Mouse (Mus musculus) kidney, postnatal 14 days (tissue): ENCODE results near the gene Cpne7.
"Not testable (repeated sequence)": the region's sequence is repeated elsewhere in the genome, so short reads cannot be mapped to it uniquely, and the experiment has no call there.

Experiments used
- DNase-seq: peaks from one replicate; pipeline ENCODE4 v3.0.0; 2022; ENCODE audit warnings: mixed read lengths

Gene Cpne7

DNA sequence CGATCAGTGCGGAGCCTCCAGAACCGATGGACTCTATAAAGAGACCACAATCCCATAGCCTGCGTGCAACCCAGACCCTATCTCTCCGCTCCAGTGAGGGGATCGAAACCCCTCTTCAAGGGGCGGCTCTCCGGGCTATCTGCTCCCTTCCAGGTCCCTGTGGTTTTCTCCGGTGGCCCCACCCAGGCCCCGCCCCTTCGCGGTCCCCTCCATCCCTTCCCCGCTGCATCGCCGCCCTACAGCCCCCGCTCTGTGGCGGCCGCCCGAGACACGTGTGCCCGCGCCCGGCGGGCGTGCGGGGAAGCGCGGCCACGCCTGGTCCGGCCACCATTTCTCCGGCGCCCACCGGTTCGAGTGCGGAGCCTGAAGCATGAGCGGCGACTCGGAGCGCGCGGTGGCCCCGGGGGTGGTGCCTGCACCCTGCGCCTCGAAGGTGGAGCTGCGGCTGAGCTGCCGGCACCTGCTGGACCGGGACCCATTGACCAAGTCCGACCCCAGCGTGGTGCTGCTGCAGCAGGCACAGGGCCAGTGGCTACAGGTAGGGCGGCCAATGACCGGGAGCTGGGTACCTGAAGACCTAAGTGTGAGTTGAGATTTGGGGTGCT, at the start of gene Cpne7:
TSS of gene Cpne7 (plus strand) at position 248 of the 605 bp plus-strand sequence.
- DNase-seq, result no peak

- peak; percentile 29 for DNase-seq
These were observed 46.0 kb upstream of the Cpne7 start for GRCm38 (mm10) chr8:123071176-123071575.

DNA sequence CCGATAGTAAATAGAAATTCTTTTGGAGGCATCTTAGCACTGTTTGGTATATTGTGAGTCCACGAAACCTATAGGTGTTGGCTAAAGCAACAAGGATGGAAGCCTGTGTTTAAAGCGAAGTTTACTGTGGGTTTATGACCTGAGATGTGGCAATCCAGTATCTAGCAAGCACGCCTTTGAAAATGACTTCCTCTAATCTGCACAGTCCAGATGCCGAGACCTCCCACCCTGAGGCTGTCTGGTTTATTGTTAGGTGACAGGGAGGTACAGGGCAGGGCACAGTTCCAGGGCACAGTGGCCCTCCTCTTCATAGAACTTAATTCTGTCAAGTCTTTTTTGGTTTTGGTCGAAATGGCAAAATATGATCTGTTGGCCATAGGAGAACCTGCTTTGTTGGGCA, 40.0 kb upstream of the Cpne7 start:
- DNase-seq, result no peak

DNA sequence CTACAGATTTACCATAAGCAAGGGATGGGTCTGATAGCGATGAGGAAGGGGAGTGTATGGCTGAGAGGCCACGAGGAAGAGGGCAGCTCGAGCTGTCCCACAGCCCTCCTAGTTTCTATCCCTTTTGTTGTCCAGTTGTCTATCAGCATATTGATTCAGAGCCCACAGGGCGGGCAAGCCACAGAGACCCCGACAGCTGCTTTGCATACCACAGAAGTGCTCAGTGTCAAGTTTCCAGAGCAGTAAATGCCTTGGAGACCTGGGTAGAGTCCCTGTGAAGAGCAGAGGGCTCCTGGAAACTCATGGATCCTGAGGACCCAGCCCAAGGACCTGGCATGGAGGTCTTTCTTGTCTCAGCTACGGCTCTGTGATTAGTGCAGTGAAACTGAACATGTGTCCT, 34.2 kb upstream of the Cpne7 start:
- DNase-seq, result no peak

- no peak for DNase-seq
These were observed 33.6 kb upstream of the Cpne7 start for GRCm38 (mm10) chr8:123083610-123084009.

GRCm38 (mm10) chr8:123087289-123087688, 29.9 kb upstream of the Cpne7 start:
- DNase-seq, result no peak

DNA sequence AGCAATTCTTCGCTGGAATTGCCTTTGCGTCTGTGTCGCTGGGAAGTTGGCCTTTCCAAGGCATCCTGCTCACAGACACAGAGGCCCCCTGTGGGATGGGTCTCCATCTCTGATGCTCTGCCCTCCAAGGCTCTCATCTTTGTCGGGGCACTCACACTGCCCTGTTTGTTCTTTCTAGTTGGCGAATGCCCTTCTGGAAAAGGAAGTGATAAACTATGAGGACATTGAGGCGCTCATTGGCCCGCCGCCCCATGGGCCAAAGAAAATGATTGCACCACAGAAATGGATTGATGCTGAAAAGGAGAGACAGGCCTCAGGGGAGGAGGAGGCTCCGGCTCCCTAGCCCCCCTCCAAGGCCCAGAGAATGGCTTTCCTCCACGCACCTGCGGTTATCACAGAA, 20.0 kb upstream of the Cpne7 start:
- DNase-seq, result no peak

GRCm38 (mm10) chr8:123097786-123098584, 19.2 kb upstream of the Cpne7 start:
- peak; percentile 62 for DNase-seq

GRCm38 (mm10) chr8:123100288-123100687, 16.9 kb upstream of the Cpne7 start:
- peak; percentile 30 for DNase-seq

DNA sequence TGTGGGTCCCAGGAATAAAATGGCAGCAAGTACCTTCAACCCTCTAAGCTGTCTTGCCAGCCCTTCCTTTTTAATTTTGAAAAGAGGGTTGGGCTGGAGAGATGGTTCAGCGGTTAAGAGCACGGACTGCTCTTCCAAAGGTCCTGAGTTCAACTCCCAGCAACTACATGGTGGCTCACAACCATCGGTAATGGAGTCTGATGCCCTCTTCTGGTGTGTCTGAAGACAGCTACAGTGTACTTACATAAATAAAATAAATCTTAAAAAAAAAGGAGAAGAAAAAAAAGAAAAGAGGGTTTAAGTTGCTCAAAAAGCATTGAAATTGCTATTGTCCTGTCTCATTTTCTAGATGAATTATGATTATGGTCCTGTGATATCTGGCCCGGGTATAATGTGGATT, 15.9 kb upstream of the Cpne7 start:
- no peak for DNase-seq

DNA sequence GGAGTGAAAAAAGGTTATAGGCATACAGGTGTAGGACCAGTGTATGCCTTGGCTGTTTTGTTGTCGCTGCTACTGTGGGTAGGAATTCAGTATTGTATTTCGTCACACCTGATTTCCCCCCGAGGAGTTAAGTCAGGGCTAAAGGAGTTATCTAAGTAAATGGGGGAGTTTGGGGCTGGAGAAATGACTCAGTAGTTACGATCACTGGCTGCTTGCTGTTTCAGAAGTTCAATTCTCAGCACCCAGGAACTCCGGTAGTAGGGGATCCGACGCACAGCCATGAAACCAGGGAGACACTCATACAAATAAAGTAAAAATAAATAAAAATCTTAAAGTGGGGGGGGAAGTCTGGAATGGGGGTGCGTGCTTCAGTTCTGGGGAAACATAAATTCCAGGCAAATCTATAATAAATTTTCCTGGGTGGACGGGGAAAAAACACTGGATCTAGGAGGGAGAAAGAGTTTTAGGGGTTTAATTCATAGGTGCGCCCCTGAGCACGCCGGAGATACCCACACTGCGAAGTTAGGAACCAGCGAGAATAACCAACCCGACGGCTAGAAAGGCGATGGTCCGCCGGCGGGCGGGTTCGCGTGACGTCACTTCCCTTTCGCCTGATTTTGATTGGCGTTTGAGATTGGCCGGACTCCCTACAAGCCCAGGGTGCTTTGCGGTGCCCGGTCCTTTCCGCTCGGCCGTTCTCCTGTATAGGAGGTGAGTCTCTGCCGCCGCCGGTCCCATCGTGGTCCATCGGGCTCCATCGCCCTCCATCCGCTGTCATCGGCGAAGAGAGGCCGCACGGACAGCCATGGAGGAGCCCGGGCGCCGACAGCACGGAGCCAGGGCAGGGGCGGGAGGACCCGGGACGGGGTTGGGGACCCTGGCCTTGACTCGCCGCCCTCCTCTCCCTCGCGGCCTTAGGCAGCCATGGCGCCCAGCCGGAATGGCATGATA, 15.2 kb upstream of the Cpne7 start, which contains the start of gene Rpl13:
TSS of gene Rpl13 (plus strand) at position 616 of the 951 bp plus-strand sequence.
- DNase-seq, result peak; percentile 98

- not testable (repeated sequence) for DNase-seq
These were observed 14.3 kb upstream of the Cpne7 start for GRCm38 (mm10) chr8:123102855-123103254.

- DNase-seq, result no peak
These were observed 13.9 kb upstream of the Cpne7 start for GRCm38 (mm10) chr8:123103285-123103684.

DNA sequence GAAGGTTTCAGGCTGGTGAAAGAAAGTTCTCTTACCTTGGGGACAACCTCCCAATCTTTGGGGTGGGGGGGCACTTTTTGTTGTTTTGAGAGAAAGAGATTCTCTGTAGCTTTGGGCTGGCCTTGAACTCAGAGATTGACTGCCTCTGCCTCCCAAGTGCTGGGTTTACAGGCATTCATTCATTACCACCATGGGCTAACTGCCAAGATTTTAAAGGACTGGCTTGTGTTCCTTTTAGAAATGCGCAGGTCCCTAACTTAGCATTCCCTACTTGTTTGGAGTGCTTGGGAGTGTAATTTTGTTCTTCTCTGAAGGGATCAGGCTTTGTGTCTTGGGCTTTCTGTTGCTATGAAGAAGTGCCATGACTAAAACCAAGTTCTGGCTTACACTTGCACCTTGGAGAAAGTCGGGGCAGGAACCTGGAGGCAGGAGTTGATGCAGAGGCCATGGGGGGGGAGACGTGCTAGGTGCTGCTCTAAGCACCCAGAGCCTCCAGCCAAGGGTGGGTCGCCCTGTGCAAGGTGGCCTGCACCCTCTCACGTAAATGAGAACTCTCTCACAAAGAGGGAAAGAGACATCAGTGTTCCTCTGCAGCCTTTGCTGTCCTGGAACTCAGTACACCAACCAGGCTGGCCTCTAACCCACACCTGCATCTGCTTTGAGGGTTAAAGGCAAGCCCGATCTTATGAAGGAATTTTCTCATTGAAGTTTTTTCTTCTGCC, 13.0 kb upstream of the Cpne7 start:
- no peak for DNase-seq

DNA sequence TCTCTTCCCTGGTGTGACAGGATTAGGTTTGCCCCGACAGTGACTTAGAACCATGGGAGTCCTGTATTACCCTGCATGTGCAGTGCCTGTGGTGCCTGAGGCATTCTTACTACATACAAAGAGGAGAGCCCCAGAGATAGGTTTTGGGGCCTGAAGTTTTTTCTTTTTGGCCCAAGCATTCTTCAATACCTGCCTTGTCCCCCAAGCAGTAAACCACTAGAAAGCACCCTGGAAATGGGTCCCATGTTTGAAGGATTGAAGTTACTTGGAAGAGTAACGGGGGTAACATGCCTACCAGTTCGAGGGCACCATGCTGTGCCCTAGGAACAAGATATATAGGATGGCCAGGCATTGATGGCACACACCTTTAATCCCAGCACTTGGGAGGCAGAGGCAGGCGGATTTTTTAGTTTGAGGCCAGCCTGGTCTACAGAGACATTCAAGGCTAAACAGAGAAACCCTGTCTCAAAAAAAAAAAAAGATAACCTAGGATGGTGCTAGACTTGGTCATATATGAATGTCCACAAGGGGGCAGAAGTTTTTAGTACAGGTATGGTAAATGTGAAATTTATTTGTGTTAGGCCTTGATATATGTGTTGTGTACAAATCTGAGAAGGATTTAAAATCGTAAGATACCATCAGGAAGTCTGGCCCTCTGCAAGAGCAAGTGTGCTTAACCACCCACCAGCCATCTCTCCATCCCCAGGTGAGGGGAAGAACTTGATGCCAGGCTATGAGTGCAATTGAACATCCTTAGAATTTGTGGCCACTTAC, 11.4 kb upstream of the Cpne7 start:
- peak; percentile 34 for DNase-seq

DNA sequence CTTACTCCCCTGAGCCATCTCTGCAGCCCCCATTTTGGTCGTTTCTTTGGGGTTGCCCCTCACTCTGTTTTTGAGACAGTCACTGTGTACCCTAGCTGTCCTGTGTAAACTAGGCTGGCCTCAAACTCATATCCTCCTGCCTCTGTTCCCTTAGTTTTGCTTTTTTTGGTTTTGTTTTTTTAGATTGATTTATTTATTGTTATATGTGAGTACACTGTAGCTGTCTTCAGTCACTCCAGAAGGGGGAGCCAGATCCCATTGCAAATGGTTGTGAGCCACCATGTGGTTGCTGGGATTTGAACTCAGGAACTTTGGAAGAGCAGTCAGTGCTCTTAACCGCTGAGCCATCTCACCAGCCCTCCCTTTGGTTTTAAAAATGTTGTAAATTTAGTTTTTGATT, 10.6 kb upstream of the Cpne7 start:
- DNase-seq, result no peak

DNA sequence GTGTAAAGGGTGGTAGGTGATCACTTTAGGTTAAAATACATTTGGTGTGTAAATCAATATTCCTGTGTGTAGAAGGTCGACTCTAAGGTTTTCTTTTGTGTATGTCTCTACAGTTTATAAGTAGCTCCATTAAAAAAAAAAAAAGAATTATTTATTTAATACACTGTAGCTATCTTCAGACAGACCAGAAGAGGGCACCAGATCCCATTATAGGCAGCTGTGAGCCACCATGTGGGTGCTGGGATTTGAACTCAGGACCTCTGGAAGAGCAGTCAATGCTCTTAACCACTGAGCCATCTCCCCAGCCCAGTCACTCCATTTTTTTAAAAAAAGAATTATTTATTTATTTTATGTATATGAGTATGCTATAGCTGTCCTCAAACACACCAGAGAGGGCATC, 9.2 kb upstream of the Cpne7 start:
- no peak for DNase-seq

GRCm38 (mm10) chr8:123108953-123109352, 8.2 kb upstream of the Cpne7 start:
- DNase-seq, result no peak

DNA sequence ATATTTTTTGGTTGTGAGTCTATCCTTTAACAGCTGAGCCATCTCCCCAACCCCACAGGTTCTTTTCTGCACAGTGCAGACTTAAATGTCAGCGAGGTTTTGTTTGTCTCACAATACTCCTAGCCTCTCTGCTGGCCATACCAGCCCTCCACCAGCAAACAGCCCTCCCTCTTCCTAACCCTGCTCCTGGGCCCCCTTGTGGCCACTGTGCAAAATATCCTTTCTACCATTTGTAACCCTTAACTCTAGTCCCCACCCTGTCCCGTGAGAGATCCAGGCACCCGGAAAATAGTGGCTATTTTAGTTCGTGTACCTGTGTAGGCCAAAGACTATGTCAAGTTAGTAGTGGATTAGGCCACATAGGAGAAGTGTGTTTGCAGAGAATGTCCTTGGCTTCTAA, 6.5 kb upstream of the Cpne7 start:
- peak; percentile 43 for DNase-seq

GRCm38 (mm10) chr8:123112892-123113291, 4.3 kb upstream of the Cpne7 start:
- DNase-seq, result no peak

GRCm38 (mm10) chr8:123113908-123114469, 3.2 kb upstream of the Cpne7 start:
- peak; percentile 44 for DNase-seq
